Mouse (Mus musculus) activated CD4-positive, CD25-positive, alpha-beta regulatory T cell, adult 4 months (primary cell): ENCODE results near the gene Vps4a. TPM values are rescaled to one million over a fixed set of nuclear protein-coding genes. Genes with fewer than 3 reads are reported as not detected.

ENCODE experiments used
- ATAC-seq: one replicate; pipeline ENCODE4 v1.8.0; 2017
- polyA plus RNA-seq, 2 experiments: library from polyadenylated mRNA; unstranded; fragments of 100-300 nt; shearing (Covaris generic); gene quantifications; one replicate each; pipeline ENCODE4 v1.2.1; 2017

Gene Vps4a
- polyA plus RNA-seq, 2 experiments from 2014 or later: 32.8 to 33.1 TPM

DNA sequence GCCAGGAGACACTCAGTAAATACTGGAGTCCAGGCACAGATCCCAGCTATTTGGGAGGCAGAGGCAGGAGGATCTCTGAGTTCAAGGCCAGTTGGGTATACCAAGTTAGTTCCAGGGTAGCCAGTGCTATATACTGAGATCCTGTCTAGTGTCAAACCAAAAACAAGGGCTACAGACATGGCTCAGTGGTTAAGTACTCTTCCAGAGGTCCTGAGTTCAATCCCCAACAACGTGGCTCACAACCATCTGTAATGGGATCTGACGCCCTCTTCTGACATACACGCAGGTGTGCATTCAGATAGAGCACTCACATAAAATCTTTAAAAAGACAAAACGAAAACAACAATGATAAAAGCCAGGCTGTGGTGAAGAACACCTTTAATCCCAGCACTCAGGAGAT, 18.5 kb downstream of the Vps4a start:
- ATAC-seq: no peak

DNA sequence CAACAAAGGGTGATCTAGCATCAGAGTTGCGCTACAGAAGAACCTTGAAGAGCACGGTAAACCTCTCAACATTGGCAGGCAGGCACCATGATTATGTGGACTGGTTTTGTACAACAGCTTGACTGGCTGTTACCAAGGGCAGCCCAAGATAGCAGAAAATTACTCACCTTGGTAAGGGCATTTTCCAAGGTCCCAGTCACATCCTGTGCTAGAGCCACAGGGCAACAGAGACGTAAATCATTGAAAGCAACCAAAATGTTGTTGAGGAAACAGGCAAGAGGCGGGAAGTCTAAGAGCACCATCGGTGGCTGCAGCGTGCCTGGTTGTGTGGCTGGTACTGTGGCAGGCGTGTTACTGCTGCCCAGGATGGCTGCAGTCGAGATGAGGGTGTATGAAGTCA, 21.0 kb downstream of the Vps4a start:
- ATAC-seq: no peak

DNA sequence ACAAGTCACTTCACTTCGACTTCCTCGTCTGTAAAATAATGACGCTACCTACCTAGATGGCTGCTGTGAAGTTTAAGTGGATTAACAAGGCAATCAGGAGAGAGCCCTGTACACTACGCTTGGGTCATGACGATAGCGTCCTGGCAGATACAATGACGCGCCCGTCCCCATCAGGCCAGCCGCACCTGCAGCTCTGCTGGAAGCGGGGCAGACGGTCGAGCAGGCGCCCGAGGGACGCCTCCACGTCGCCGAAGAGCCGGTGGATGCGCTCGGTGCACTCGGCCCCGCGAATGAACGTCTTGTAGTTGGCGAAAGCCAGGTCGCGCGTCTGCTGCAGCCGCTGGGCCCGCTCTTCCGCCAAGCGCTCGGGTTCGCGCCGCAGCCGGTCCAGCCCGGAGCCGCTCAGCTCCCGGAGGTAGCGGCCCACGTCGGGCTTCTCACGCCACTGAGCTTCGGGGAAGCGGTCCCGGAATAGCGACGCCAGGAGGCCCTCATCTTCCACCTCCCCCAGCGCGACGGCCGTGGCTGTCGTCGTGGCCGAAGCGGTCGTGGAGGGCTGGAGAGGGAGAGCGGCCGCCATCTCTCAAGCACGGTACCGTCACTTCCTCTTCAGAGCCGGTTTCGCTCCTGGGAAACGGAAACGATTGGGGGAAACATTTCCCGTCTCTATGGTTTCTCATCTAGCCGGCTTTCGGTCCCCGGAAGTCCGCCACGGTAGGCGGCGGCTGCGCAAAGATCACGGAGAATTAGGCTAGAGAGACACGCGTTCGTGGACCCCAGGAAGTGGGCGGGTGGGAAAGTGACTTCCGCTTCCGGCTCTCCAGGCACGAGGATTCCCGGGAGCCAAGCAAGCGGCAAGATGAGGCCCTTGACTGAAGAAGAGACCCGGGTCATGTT, 25.3 kb downstream of the Vps4a start, which contains the start of the genes Cog8 and Nip7:
TSS of gene Cog8 (minus strand) at position 614 of the 897 bp plus-strand sequence.
TSS of gene Nip7 (plus strand) at position 802 of the 897 bp plus-strand sequence.
- peak; percentile 98 for ATAC-seq

- no peak for ATAC-seq
Measured at GRCm38 (mm10) chr8:107056973-107057369, 25.9 kb downstream of the Vps4a start.

GRCm38 (mm10) chr8:107062613-107063012, 31.6 kb downstream of the Vps4a start:
- no peak for ATAC-seq

DNA sequence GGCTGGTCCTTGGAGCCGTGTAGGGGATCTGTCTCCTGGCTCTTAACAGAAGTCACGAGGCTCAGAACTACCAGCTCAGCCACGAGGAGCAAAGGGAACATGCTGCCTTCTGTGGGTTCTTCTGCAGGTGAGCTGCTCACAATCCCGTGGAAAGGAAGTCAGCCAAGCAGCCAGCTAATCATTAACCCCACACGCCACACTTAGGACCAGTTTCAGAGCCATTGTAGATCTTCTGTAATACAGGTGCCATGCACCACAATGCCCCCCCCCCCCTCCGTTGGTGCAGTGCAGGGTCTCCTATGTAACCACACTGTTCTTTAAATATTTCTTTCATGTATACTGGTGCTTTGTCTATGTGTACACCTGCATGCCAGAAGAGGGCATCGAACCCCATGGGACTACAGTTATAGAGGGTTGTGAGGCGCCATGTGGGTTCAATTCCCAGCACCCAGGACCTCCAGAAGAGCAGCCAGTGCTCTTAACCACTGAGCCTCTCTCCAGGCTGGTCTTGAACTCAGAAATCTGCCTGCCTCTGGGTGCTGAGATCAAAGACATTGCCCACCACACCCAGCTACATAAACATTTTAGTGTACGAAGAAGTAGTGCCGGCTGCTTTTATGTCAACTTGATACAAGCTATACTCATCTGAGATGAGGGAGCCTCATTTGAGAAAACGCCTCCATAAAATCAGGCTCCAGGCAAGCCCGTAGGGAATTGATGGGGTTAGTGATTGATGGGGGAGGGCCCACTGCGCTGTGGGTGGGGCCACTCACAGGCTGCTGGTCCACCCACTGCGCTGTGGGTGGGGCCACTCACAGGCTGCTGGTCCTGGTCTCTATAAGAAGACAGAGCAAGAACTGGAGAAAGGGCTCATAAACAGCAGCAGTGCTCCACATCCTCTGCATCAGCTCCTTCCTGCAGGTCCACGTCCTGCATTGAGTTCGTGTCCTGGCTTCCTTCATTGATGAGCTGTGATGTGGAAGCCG, 34.8 kb downstream of the Vps4a start, which contains the start of gene Tmed6:
TSS of gene Tmed6 (minus strand) at position 134 of the 986 bp plus-strand sequence.
- no peak for ATAC-seq

- ATAC-seq: no peak
Measured at GRCm38 (mm10) chr8:107073706-107074105, 42.7 kb downstream of the Vps4a start.

DNA sequence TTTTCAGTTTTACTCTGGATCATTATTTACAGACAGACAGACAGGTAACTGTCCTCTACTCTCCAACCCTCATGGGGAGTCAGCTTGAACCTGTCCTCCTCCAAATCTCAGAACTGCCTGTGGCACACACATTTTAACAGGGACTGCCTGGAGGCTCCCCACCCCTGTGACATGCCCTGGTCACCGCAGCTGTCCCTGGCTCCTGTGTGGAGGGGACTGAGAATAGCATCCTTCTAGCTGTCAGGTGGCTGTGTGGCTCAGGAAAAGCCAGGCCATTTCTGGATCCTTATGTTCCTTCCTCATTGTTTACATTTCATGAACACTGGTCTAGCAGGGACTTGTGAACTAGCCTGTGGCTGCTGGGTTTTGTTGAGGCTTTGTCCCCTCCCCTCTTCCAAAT, 43.1 kb downstream of the Vps4a start:
- ATAC-seq: no peak

GRCm38 (mm10) chr8:107076239-107076888, 45.3 kb downstream of the Vps4a start:
- ATAC-seq: no peak

GRCm38 (mm10) chr8:107085358-107085757, 54.3 kb downstream of the Vps4a start:
- no peak for ATAC-seq

DNA sequence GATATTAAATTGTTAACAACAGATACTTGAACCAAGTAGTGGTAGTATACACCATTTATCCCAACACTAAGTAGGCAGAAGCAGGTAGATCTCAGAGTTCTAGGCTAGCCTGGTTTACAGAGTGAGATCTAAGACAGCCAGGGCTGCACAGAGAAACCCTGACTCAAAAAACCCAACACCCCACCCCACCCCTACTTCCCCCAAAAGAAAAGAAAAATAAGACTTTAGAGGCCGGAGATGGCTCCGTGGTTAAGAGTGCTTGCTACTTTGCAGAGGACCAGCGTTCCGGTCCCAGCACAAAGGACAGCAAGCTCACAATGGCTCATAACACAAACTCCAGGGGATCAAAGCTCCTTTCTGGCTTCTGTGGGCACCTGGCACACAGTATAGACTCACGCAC, 55.0 kb downstream of the Vps4a start:
- no peak for ATAC-seq

- no peak for ATAC-seq
Measured at GRCm38 (mm10) chr8:107088526-107089063, 57.6 kb downstream of the Vps4a start.

DNA sequence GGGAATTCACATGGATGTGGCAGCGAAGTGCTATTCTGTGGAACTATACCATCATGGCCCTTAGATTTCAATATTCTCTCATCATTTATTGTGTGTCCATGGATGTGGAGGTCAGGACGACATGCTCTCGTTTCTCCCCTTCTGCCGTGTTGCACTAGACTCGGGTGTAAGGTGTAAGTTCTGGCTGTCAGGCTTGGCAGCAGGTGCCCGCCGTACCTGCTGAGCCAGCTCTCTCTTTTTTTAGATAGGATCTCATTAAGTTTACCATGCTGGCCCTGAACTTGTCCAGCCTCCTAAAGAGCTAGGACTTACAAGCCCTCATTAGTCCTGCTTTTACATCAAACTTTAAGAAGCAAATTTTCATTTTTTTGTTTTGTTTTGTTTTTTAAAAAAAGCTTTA, 59.5 kb downstream of the Vps4a start:
- no peak for ATAC-seq

Other genes with a start within 250 kb of the Vps4a start
- under 1 TPM; 0.43 to 0.44 TPM for gene Has3, start 161.0 kb upstream of the Vps4a start, polyA plus RNA-seq
- 10 to 100 TPM; 40.0 to 54.3 TPM for gene Utp4, start 137.6 kb upstream of the Vps4a start, polyA plus RNA-seq
- gene Sntb2, start 95.5 kb upstream of the Vps4a start, polyA plus RNA-seq: 1 to 10 TPM; 3.1 to 6.1 TPM
- 1 to 10 TPM; 3.8 to 4.9 TPM for gene Pdf, start 17.4 kb downstream of the Vps4a start, polyA plus RNA-seq
- 10 to 100 TPM; 10.8 to 11.4 TPM for gene Cog8, start 25.5 kb downstream of the Vps4a start, polyA plus RNA-seq
- 10 to 100 TPM; 67.9 to 87.2 TPM for gene Nip7, start 25.7 kb downstream of the Vps4a start, polyA plus RNA-seq
- gene Tmed6, start 34.4 kb downstream of the Vps4a start, polyA plus RNA-seq: not detected
- 10 to 100 TPM; 11.2 TPM for gene Terf2, start 65.3 kb downstream of the Vps4a start, polyA plus RNA-seq
- gene Cyb5b, start 119.4 kb downstream of the Vps4a start, polyA plus RNA-seq: 10 to 100 TPM; 36.6 to 37.2 TPM